Mouse (Mus musculus) ES-E14 (cell line): ENCODE results near the gene Gm38655. TPM values are rescaled to one million over a fixed set of nuclear protein-coding genes. Genes with fewer than 3 reads are reported as not detected.
A peak's percentile ranks its signal among the peaks of the same experiment; 100 is the strongest.
"Not testable (repeated sequence)": the region's sequence is repeated elsewhere in the genome, so short reads cannot be mapped to it uniquely, and the experiment has no call there.

Source experiments
- DNase-seq: peaks from one replicate; pipeline ENCODE4 v3.0.0-alpha.2; 2013; ENCODE audit warnings: low read depth, low spot score
- H3K27ac ChIP-seq: 2 replicates; pipeline ENCODE4 v1.5.1; 2012; ENCODE audit warnings: low read depth, mild to moderate bottlenecking, low read length, moderate library complexity, mixed read lengths; ENCODE audit not compliant: poor library complexity, insufficient read depth, severe bottlenecking
- H3K36me3 ChIP-seq: 2 replicates; pipeline ENCODE4 v1.6.1; 2012; ENCODE audit warnings: mild to moderate bottlenecking, low read length, moderate library complexity, mixed read lengths; ENCODE audit not compliant: control insufficient read depth, poor library complexity, insufficient read depth, severe bottlenecking
- H3K4me1 ChIP-seq, 2 experiments: fragments of 150-350 bp in 1 of 2; sonication (generic) in 1 of 2; 2 replicates each; pipeline ENCODE4 v1.6.1; 2012; ENCODE audit warnings: low read length in 2 of 2, mild to moderate bottlenecking in 1 of 2, mixed read lengths in 1 of 2; ENCODE audit not compliant: control insufficient read depth in 2 of 2, insufficient read depth in 2 of 2, poor library complexity in 1 of 2
- H3K4me3 ChIP-seq, 2 experiments: fragments of 150-350 bp in 1 of 2; sonication (generic) in 1 of 2; 2 replicates each; pipeline ENCODE4 v1.5.1; 2012; ENCODE audit warnings: low read length in 2 of 2, low read depth in 1 of 2, mild to moderate bottlenecking in 1 of 2, mixed read lengths in 1 of 2; ENCODE audit not compliant: insufficient read depth in 1 of 2, poor library complexity in 1 of 2, severe bottlenecking in 1 of 2
- H3K9ac ChIP-seq: 2 replicates; pipeline ENCODE4 v1.6.1; 2012; ENCODE audit warnings: low read depth, mild to moderate bottlenecking, low read length, mixed read lengths; ENCODE audit not compliant: poor library complexity, insufficient read depth, severe bottlenecking
- H3K9me3 ChIP-seq: fragments of 150-350 bp; sonication (generic); 2 replicates; pipeline ENCODE4 v1.6.1; 2012; ENCODE audit warnings: low read depth, mild to moderate bottlenecking, low read length; ENCODE audit not compliant: control insufficient read depth, insufficient read depth
- CHD2 ChIP-seq: IDR thresholded peaks from 2 replicates; pipeline ENCODE4 v1.6.1; 2014; ENCODE audit warnings: mild to moderate bottlenecking, low read depth, low read length, inconsistent platforms
- HCFC1 ChIP-seq: IDR thresholded peaks from 2 replicates; pipeline ENCODE4 v1.6.1; 2012; ENCODE audit warnings: low read length, inconsistent platforms, borderline replicate concordance; ENCODE audit not compliant: insufficient read depth
- MAFK ChIP-seq: IDR thresholded peaks from 2 replicates; pipeline ENCODE4 v1.6.1; 2014; ENCODE audit warnings: mild to moderate bottlenecking, low read depth, low read length, inconsistent platforms; ENCODE audit not compliant: insufficient read depth
- ZC3H11A ChIP-seq: IDR thresholded peaks from 2 replicates; pipeline ENCODE4 v1.6.1; 2012; ENCODE audit warnings: low read depth, mild to moderate bottlenecking, inconsistent platforms, low read length, borderline replicate concordance
- ZNF384 ChIP-seq: IDR thresholded peaks from 2 replicates; pipeline ENCODE4 v1.6.1; 2012; ENCODE audit warnings: low read depth, low read length, inconsistent platforms
- in situ Hi-C, 2 experiments: fragments of 600-800 bp; cut with MboI; formaldehyde crosslinking; loops; one replicate each; pipeline ENCODE4 v1.15.1; 2025; ENCODE audit warnings: low sequenced_read_pairs in 2 of 2, inconsistent platforms in 1 of 2; ENCODE audit not compliant: unreplicated experiment in 2 of 2
- total RNA-seq: library from RNA; depleted of rRNA; stranded (reverse); fragments of 300-350 nt; gene quantifications from 2 replicates; pipeline ENCODE4 v1.2.3, GENCODE M21; 2012

Gene Gm38655
- total RNA-seq, 1 experiment: not detected

DNA sequence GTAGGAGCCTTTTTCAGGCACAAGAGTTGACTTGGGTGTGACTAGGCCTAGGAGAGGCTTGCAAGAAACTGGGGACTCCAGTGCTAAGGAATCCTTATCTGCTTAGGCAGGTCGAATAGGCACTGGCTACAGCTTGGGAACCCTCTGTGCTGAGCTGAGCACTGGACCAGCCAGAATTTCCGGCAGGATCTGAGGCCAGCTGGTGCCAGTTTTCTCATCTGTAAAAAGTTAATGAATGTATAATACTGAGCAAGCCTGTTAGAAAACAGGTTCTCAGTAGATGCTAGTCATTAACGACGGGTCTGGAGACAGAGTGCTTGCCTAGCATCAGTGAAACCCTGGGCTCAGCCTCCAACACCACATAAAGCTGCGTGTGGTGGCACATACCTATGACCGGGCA lies 39.6 kb downstream of the Gm38655 start:
- Histone ChIP-seq H3K4me3 (no peak overlapping the region), H3K27ac (no peak overlapping the region), H3K4me1 (no peaks in the 10 kb centered on the region), H3K9me3 (no peaks in the 10 kb centered on the region), H3K36me3 (peaks cover 7% of the 10 kb centered on the region; the same call in 1 of the 2 replicates), H3K9ac (no peak overlapping the region)
- DNase-seq: no peak
- no peak for TF ChIP-seq CHD2
- TF ChIP-seq MAFK: no peak
- TF ChIP-seq ZC3H11A: no peak
- TF ChIP-seq HCFC1: no peak
- TF ChIP-seq ZNF384: no peak
- in situ Hi-C loops: no loop called here

DNA sequence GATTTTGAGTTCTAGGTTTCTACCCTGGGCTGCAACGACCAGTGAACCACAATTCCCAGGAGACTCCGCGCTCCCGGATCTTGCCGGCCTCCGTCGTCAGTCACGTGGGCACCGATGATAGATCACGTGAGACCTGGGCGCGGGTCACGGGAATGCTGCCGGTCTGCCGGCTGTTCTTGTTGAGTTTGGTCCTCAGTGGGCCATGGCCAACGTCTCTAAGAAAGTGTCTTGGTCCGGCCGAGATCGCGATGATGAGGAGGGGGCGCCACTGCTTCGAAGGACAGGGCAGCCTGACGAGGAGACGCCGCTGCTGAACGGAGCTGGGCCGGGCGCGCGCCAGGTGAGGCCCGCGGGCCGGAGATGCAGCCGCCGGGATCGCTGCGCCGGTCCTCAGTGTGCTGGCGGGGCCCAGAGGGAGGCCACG lies 42.0 kb downstream of the Gm38655 start, which contains the start of gene Clcn7:
TSS of gene Clcn7 (plus strand) at position 117 of the 424 bp plus-strand sequence.
- Histone ChIP-seq H3K4me1 (no peaks in the 10 kb centered on the region), H3K4me3 (peak within 1 kb of the TSS; percentile 84 to 100), H3K27ac (no peak within 1 kb of the TSS), H3K9me3 (no peaks in the 10 kb centered on the region), H3K9ac (peak within 1 kb of the TSS; percentile 98), H3K36me3 (peaks cover 4% of the 10 kb centered on the region; the same call in 1 of the 2 replicates)
- in situ Hi-C loops: no loop called here
- peak; percentile 80 for DNase-seq
- peak; percentile 98 for TF ChIP-seq HCFC1
- TF ChIP-seq ZC3H11A: no peak
- TF ChIP-seq ZNF384: no peak
- no peak for TF ChIP-seq MAFK
- TF ChIP-seq CHD2: no peak

DNA sequence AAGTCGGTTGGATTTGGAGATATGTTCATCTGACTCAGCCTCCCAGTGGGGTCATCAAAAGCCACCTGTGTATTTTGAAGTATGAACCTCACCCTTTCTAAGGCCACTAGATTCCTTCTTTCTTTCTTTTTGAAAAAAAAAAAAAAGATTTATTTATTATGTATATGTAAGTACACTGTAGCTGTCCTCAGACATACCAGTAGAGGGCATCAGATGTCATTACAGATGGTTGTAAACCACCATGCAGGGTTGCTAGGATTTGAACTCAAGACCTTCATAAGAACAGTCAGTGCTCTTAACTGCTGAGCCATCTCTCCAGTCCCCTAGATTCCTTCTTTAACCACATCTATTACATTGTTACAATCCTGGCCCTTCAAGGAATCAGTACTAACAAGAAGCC lies 45.2 kb downstream of the Gm38655 start:
- in situ Hi-C loops: no loop called here

DNA sequence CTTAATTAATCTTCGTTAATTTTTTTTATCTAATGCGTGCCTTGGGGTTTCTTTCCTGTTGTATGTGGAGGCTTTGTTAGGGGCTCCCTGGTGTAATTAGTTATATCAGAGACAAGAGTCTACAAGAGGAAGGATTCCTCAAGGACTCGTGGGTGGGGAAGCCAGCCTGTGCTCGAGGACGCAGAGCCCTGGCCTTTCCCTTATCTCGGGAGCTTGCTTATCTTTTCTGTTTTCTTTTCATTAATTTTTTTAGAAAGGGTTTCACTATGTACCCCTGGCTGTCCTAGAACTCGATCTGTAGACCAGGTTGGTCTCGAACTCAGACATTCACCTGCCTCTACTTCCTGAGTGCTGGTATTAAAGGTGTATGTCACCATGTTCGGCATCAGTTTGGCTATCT lies 47.6 kb downstream of the Gm38655 start:
- H3K4me1 ChIP-seq: peaks cover 0 to 2% of the 10 kb centered on the region in 2 experiments; a peak in 1 of 4 replicates
- H3K36me3 ChIP-seq: no peaks in the 10 kb centered on the region
- in situ Hi-C loops: no loop called here
- no peak overlapping the region for H3K27ac ChIP-seq
- H3K9me3 ChIP-seq: no peaks in the 10 kb centered on the region
- DNase-seq: no peak
- no peak overlapping the region for H3K4me3 ChIP-seq
- TF ChIP-seq ZC3H11A (no peak), MAFK (no peak), ZNF384 (no peak), CHD2 (no peak), HCFC1 (no peak)
- H3K9ac ChIP-seq: no peak overlapping the region

More for the DNA sequence above, 45.2 kb downstream of the Gm38655 start:
- H3K27ac ChIP-seq: no peak overlapping the region
- peaks cover 0 to 2% of the 10 kb centered on the region in 2 experiments; a peak in 1 of 4 replicates for H3K4me1 ChIP-seq
- DNase-seq: no peak
- no peak overlapping the region for H3K9ac ChIP-seq
- H3K4me3 ChIP-seq: no peak overlapping the region
- no peaks in the 10 kb centered on the region for H3K36me3 ChIP-seq
- no peaks in the 10 kb centered on the region for H3K9me3 ChIP-seq
- TF ChIP-seq MAFK (no peak), HCFC1 (no peak), ZC3H11A (no peak), ZNF384 (no peak), CHD2 (no peak)

DNA sequence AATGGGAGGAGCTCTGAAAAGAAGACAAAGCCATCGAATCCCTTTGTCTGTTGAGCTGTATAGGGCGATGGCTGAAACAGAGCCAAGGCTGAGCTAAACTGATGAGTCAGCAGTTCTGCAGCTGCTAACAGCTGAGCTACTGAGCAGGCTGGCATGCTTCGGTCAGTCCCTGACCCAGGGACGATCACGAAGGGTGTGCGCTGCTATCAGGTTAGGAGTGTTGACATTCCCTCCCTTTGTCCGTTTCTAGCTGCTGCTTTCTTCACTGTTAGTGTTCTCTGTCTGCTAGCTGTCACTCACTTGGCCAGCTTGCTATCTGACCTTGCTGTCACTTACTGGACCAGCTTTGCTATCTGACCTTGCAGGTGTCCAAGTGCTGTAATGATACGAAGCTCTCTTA lies 48.2 kb downstream of the Gm38655 start:
- in situ Hi-C loops: no loop called here
- H3K9ac ChIP-seq: no peak overlapping the region
- no peaks in the 10 kb centered on the region for H3K36me3 ChIP-seq
- no peak overlapping the region for H3K4me3 ChIP-seq
- DNase-seq: peak; percentile 36
- no peaks in the 10 kb centered on the region for H3K9me3 ChIP-seq
- TF ChIP-seq ZC3H11A (no peak), ZNF384 (0 out of 2 replicates have a peak, but pooled peaks have one; percentile 20), CHD2 (no peak), MAFK (peak; percentile 100)
- H3K4me1 ChIP-seq: peaks cover 0 to 2% of the 10 kb centered on the region in 2 experiments; a peak in 1 of 4 replicates
- H3K27ac ChIP-seq: no peak overlapping the region

DNA sequence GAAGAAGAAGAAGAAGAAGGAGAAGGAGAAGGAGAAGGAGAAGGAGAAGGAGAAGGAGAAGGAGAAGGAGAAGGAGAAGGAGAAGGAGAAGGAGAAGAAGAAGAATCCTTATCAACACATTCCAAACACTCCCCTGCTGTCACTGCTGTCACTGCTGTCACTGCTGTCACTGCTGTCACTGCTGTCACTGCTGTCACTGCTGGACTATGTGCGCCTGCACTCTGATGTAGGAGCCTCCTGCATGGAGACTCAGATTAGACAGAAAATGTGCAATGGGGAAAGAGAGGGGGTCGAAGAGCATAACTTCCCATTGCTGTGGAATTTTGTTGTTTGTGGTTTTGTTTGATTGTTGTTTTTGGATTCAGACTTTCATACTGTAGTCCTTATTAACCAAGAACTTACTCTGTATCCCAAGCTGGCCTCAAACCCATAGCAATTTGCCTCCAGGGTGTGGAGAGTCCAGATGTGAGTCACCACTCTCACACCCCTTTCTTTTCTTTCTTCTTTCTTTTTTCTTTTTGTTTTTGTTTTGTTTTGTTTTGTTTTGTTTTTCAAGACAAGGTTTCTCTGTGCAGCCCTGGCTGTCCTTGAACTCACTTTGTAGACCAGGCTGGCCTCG lies 49.7 kb downstream of the Gm38655 start:
- H3K9me3 ChIP-seq, in situ Hi-C loops, H3K27ac ChIP-seq, H3K36me3 ChIP-seq, H3K9ac ChIP-seq, H3K4me3 ChIP-seq, H3K4me1 ChIP-seq, DNase-seq: not testable (repeated sequence)
